Mouse (Mus musculus): ENCODE measurements at regions not wholly inside any gene's neighbourhood (a gene's known extent, or its start where the extent isn't known, plus 50 kb on each side); places are given as distances from the start of the nearest gene placed in this dataset.
"Not testable (repeated sequence)": the region's sequence is repeated elsewhere in the genome, so short reads cannot be mapped to it uniquely, and the experiment has no call there.

GRCm38 (mm10) chr5:129256136-129256535, 159.6 kb downstream of the Adgrd1 start:
- no peaks in the 10 kb centered on the region for H3K27me3 ChIP-seq
- peak; percentile 27; the same call in 1 of the 2 replicates for ATAC-seq (ENCODE audit: low read depth)
- H3K4me2 ChIP-seq: no peak overlapping the region
- no peak overlapping the region for H3K9ac ChIP-seq
- no peak overlapping the region for H3K4me3 ChIP-seq
- no peaks in the 10 kb centered on the region for H3K36me3 ChIP-seq
- no peaks in the 10 kb centered on the region for H3K9me3 ChIP-seq
- peaks cover 17% of the 10 kb centered on the region; the same call in 1 of the 2 replicates for H3K4me1 ChIP-seq (replicated peaks)
- H3K27ac ChIP-seq (replicated peaks): no peak overlapping the region; the same call in 1 of the 2 replicates
- WGBS: 67% methylated on average over 9 of the region's 9 CpGs

- H3K27ac ChIP-seq (replicated peaks): no peak overlapping the region
- peaks cover 17% of the 10 kb centered on the region; the same call in 1 of the 2 replicates for H3K4me1 ChIP-seq (replicated peaks)
- WGBS: 63% methylated on average over 5 of the region's 5 CpGs
- H3K4me3 ChIP-seq: no peak overlapping the region
- no peaks in the 10 kb centered on the region for H3K9me3 ChIP-seq
- H3K9ac ChIP-seq: no peak overlapping the region
- H3K27me3 ChIP-seq: no peaks in the 10 kb centered on the region
- ATAC-seq (ENCODE audit: low read depth): no peak
- no peaks in the 10 kb centered on the region for H3K36me3 ChIP-seq
- no peak overlapping the region for H3K4me2 ChIP-seq
These were observed 160.7 kb downstream of the Adgrd1 start for GRCm38 (mm10) chr5:129257206-129257605.

GRCm38 (mm10) chr5:129260689-129261088, 164.1 kb downstream of the Adgrd1 start:
- Histone ChIP-seq H3K9ac (no peak overlapping the region), H3K27ac (replicated peaks) (no peak overlapping the region), H3K36me3 (no peaks in the 10 kb centered on the region), H3K4me2 (no peak overlapping the region), H3K4me1 (replicated peaks) (peaks cover 27% of the 10 kb centered on the region), H3K9me3 (no peaks in the 10 kb centered on the region), H3K4me3 (no peak overlapping the region), H3K27me3 (no peaks in the 10 kb centered on the region)
- no peak for ATAC-seq (ENCODE audit: low read depth)
- WGBS: 69% methylated on average over 9 of the region's 9 CpGs

- Histone ChIP-seq H3K36me3 (no peaks in the 10 kb centered on the region), H3K27me3 (no peaks in the 10 kb centered on the region), H3K9me3 (no peaks in the 10 kb centered on the region), H3K9ac (peak overlapping the region; percentile 12; the same call in 1 of the 2 replicates), H3K27ac (replicated peaks) (0 out of 2 replicates have a peak overlapping the region, but pooled peaks have one; percentile 24), H3K4me3 (no peak overlapping the region), H3K4me1 (replicated peaks) (peaks cover 40% of the 10 kb centered on the region), H3K4me2 (no peak overlapping the region)
- WGBS: 41% methylated on average over 9 of the region's 9 CpGs
- no peak for ATAC-seq (ENCODE audit: low read depth)
These were observed 166.6 kb downstream of the Adgrd1 start for GRCm38 (mm10) chr5:129263118-129263517.

GRCm38 (mm10) chr5:129264363-129264762, 167.8 kb downstream of the Adgrd1 start:
- 93% methylated on average over 15 of the region's 15 CpGs for WGBS
- Histone ChIP-seq H3K4me1 (replicated peaks) (peaks cover 44% of the 10 kb centered on the region), H3K36me3 (no peaks in the 10 kb centered on the region), H3K27me3 (0 out of 2 replicates have a peak, but pooled peaks cover 2% of the 10 kb centered on the region), H3K4me2 (no peak overlapping the region), H3K9ac (no peak overlapping the region), H3K9me3 (no peaks in the 10 kb centered on the region), H3K27ac (replicated peaks) (no peak overlapping the region), H3K4me3 (no peak overlapping the region)
- ATAC-seq (ENCODE audit: low read depth): no peak

- no peak overlapping the region for H3K4me3 ChIP-seq
- no peaks in the 10 kb centered on the region for H3K9me3 ChIP-seq
- H3K4me1 ChIP-seq (replicated peaks): peaks cover 35% of the 10 kb centered on the region
- 10% methylated on average over 9 of the region's 9 CpGs for WGBS
- H3K27ac ChIP-seq (replicated peaks): peak overlapping the region; percentile 61
- H3K9ac ChIP-seq: no peak overlapping the region
- peaks cover 5% of the 10 kb centered on the region; the same call in 1 of the 2 replicates for H3K27me3 ChIP-seq
- H3K36me3 ChIP-seq: no peaks in the 10 kb centered on the region
- H3K4me2 ChIP-seq: no peak overlapping the region
- ATAC-seq (ENCODE audit: low read depth): peak; percentile 57; the same call in 1 of the 2 replicates
These were observed 171.9 kb downstream of the Adgrd1 start for GRCm38 (mm10) chr5:129268456-129268855.

- no peak for ATAC-seq (ENCODE audit: low read depth)
- Histone ChIP-seq H3K27me3 (peaks cover 5% of the 10 kb centered on the region; the same call in 1 of the 2 replicates), H3K36me3 (no peaks in the 10 kb centered on the region)
These were observed 173.5 kb downstream of the Adgrd1 start for GRCm38 (mm10) chr5:129270051-129270472.

GRCm38 (mm10) chr5:129281406-129281805, 184.9 kb downstream of the Adgrd1 start:
- Histone ChIP-seq H3K36me3 (no peaks in the 10 kb centered on the region), H3K4me3 (no peak overlapping the region), H3K27me3 (no peaks in the 10 kb centered on the region), H3K9ac (no peak overlapping the region), H3K9me3 (no peaks in the 10 kb centered on the region), H3K4me1 (replicated peaks) (peaks cover 23% of the 10 kb centered on the region), H3K4me2 (no peak overlapping the region), H3K27ac (replicated peaks) (no peak overlapping the region)
- ATAC-seq (ENCODE audit: low read depth): no peak
- WGBS: 32% methylated on average over 2 of the region's 2 CpGs

More at GRCm38 (mm10) chr5:129270051-129270472, 173.5 kb downstream of the Adgrd1 start:
- Histone ChIP-seq H3K4me3 (no peak overlapping the region), H3K9ac (no peak overlapping the region), H3K27ac (replicated peaks) (no peak overlapping the region), H3K4me2 (no peak overlapping the region), H3K4me1 (replicated peaks) (peaks cover 33% of the 10 kb centered on the region), H3K9me3 (no peaks in the 10 kb centered on the region)
- WGBS: 14% methylated on average over 5 of the region's 5 CpGs

GRCm38 (mm10) chr5:129282133-129282532, 185.6 kb downstream of the Adgrd1 start:
- Histone ChIP-seq H3K9me3 (no peaks in the 10 kb centered on the region), H3K4me3 (no peak overlapping the region), H3K27ac (replicated peaks) (no peak overlapping the region), H3K27me3 (0 out of 2 replicates have a peak, but pooled peaks cover 6% of the 10 kb centered on the region), H3K9ac (0 out of 2 replicates have a peak overlapping the region, but pooled peaks have one; percentile 18), H3K4me2 (no peak overlapping the region), H3K4me1 (replicated peaks) (peaks cover 23% of the 10 kb centered on the region), H3K36me3 (no peaks in the 10 kb centered on the region)
- ATAC-seq (ENCODE audit: low read depth): peak; percentile 56; the same call in 1 of the 2 replicates
- 1% methylated on average over 8 of the region's 8 CpGs for WGBS

GRCm38 (mm10) chr5:129282826-129283225, 186.3 kb downstream of the Adgrd1 start:
- Histone ChIP-seq H3K4me2 (no peak overlapping the region), H3K9ac (no peak overlapping the region), H3K9me3 (no peaks in the 10 kb centered on the region), H3K27ac (replicated peaks) (no peak overlapping the region), H3K36me3 (no peaks in the 10 kb centered on the region), H3K4me1 (replicated peaks) (peaks cover 23% of the 10 kb centered on the region), H3K27me3 (0 out of 2 replicates have a peak, but pooled peaks cover 6% of the 10 kb centered on the region), H3K4me3 (no peak overlapping the region)
- no peak for ATAC-seq (ENCODE audit: low read depth)
- WGBS: 18% methylated on average over 5 of the region's 5 CpGs

GRCm38 (mm10) chr5:129287481-129287880, 190.9 kb downstream of the Adgrd1 start:
- 12% methylated on average over 8 of the region's 8 CpGs for WGBS
- Histone ChIP-seq H3K9ac (no peak overlapping the region), H3K27ac (replicated peaks) (no peak overlapping the region), H3K9me3 (no peaks in the 10 kb centered on the region), H3K4me1 (replicated peaks) (peaks cover 7% of the 10 kb centered on the region), H3K4me3 (no peak overlapping the region), H3K27me3 (0 out of 2 replicates have a peak, but pooled peaks cover 6% of the 10 kb centered on the region), H3K36me3 (no peaks in the 10 kb centered on the region), H3K4me2 (no peak overlapping the region)
- ATAC-seq (ENCODE audit: low read depth): no peak

GRCm38 (mm10) chr5:129292821-129293220, 196.3 kb downstream of the Adgrd1 start:
- not testable (repeated sequence) for H3K36me3 ChIP-seq; H3K4me1 ChIP-seq (replicated peaks); ATAC-seq (ENCODE audit: low read depth); H3K27ac ChIP-seq (replicated peaks); H3K4me2 ChIP-seq; H3K9ac ChIP-seq; H3K4me3 ChIP-seq; H3K27me3 ChIP-seq; H3K9me3 ChIP-seq
- WGBS: 57% methylated on average over 10 of the region's 10 CpGs
